In genomic region chr10:96077480-96078066, GRCm38 (mm10) we compare ENCODE assay signal across 9 mouse cellular contexts. TPM values are rescaled to one million over a fixed set of nuclear protein-coding genes. Genes with fewer than 3 reads are reported as not detected.
A peak's percentile ranks its signal among the peaks of the same experiment; 100 is the strongest.
DNase-seq lines count a peak whose midpoint lies in the region; ATAC-seq lines count a peak whose summit lies in the region.
"Not testable (repeated sequence)": the region's sequence is repeated elsewhere in the genome, so short reads cannot be mapped to it uniquely, and the experiment has no call there.
"Had no signal": no experiment of that assay in that cellular context is flagged by ENCODE, and none has a peak within 500 bp of the region (broad histone marks: within the 10 kb centered on the region; RNA-seq: fewer than 3 reads in every experiment).

No protein-coding gene starts in this region.

- 87% methylated on average over 6 of the region's 6 CpGs for WGBS in embryonic facial prominence, embryonic 14.5 days
- 91% methylated on average over 6 of the region's 6 CpGs for WGBS in hindbrain, embryonic 13.5 days
- WGBS in kidney, embryonic 16.5 days = 73% methylated on average over 6 of the region's 6 CpGs
- 74% methylated on average over 6 of the region's 6 CpGs for WGBS in liver, embryonic 16.5 days (ENCODE audit: insufficient replicate concordance)
- WGBS in midbrain, embryonic 14.5 days = 88% methylated on average over 6 of the region's 6 CpGs
- 81% methylated on average over 6 of the region's 6 CpGs for WGBS in stomach, embryonic 15.5 days

- peak; percentile 100 for ATAC-seq in CD4-positive, CD25-positive, alpha-beta regulatory T cell, adult 4 months
- ATAC-seq in embryonic facial prominence, embryonic 14.5 days (ENCODE audit: low read depth) = peak; percentile 100
- ATAC-seq in frontal cortex, adult (ENCODE audit: low TSS enrichment) = peak; percentile 100
- peak; percentile 100 for ATAC-seq in hindbrain, embryonic 13.5 days (ENCODE audit: low FRiP score)
- ATAC-seq in kidney, embryonic 16.5 days (ENCODE audit: low FRiP score, low TSS enrichment) = peak; percentile 100
- ATAC-seq in liver, embryonic 16.5 days (ENCODE audit: low read depth) = peak; percentile 100
- ATAC-seq in midbrain, embryonic 14.5 days (ENCODE audit: low FRiP score, low TSS enrichment) = peak; percentile 100
- ATAC-seq in stomach, embryonic 15.5 days (ENCODE audit: insufficient read depth, low FRiP score, low read depth) = peak; percentile 100

- not testable (repeated sequence) for H3K4me3 ChIP-seq in embryonic facial prominence, embryonic 14.5 days (ENCODE audit: low read depth, low read length); hindbrain, embryonic 13.5 days; kidney, embryonic 16.5 days (ENCODE audit: low read length); liver, embryonic 16.5 days (ENCODE audit: low read depth, low read length); midbrain, embryonic 14.5 days (replicated peaks; ENCODE audit: low read depth, low read length); stomach, embryonic 15.5 days (replicated peaks)

- not testable (repeated sequence) for H3K9ac ChIP-seq in embryonic facial prominence, embryonic 14.5 days (ENCODE audit: low read depth, low read length); hindbrain, embryonic 13.5 days; kidney, embryonic 16.5 days (replicated peaks; ENCODE audit: low read length); liver, embryonic 16.5 days (ENCODE audit: low read depth, low read length); midbrain, embryonic 14.5 days (replicated peaks; ENCODE audit: low read length); stomach, embryonic 15.5 days

- not testable (repeated sequence) for H3K27me3 ChIP-seq in embryonic facial prominence, embryonic 14.5 days (replicated peaks; ENCODE audit: control insufficient read depth, insufficient read depth, low read length); hindbrain, embryonic 13.5 days; kidney, embryonic 16.5 days (ENCODE audit: insufficient read depth, low read length); liver, embryonic 16.5 days (ENCODE audit: control insufficient read depth, insufficient read depth, low read depth, low read length); midbrain, embryonic 14.5 days (ENCODE audit: control insufficient read depth, insufficient read depth, low read length); stomach, embryonic 15.5 days (replicated peaks)

- not testable (repeated sequence) for DNase-seq in embryonic facial prominence, embryonic 14.5 days (ENCODE audit: low spot score); midbrain, embryonic 14.5 days

- H3K4me1 ChIP-seq in embryonic facial prominence, embryonic 14.5 days (ENCODE audit: control insufficient read depth, insufficient read depth, low read length); kidney, embryonic 16.5 days (ENCODE audit: insufficient read depth, low read length); liver, embryonic 16.5 days (ENCODE audit: control insufficient read depth, low read depth, low read length); midbrain, embryonic 14.5 days (ENCODE audit: control insufficient read depth, insufficient read depth, low read length); stomach, embryonic 15.5 days: not testable (repeated sequence)
- peaks cover 15% of the 10 kb centered on the region for H3K4me1 ChIP-seq in hindbrain, embryonic 13.5 days (replicated peaks)

- H3K27ac ChIP-seq in embryonic facial prominence, embryonic 14.5 days (replicated peaks; ENCODE audit: low read depth, low read length); hindbrain, embryonic 13.5 days; kidney, embryonic 16.5 days (ENCODE audit: low read length); liver, embryonic 16.5 days (ENCODE audit: low read length); midbrain, embryonic 14.5 days (replicated peaks; ENCODE audit: low read depth, low read length); stomach, embryonic 15.5 days: not testable (repeated sequence)

- not testable (repeated sequence) for H3K36me3 ChIP-seq in embryonic facial prominence, embryonic 14.5 days (ENCODE audit: control insufficient read depth, insufficient read depth, low read length); hindbrain, embryonic 13.5 days; kidney, embryonic 16.5 days (ENCODE audit: insufficient read depth, low read length); liver, embryonic 16.5 days (ENCODE audit: control insufficient read depth, insufficient read depth); midbrain, embryonic 14.5 days (ENCODE audit: control insufficient read depth, insufficient read depth, low read length); stomach, embryonic 15.5 days

- H3K9me3 ChIP-seq in embryonic facial prominence, embryonic 14.5 days (ENCODE audit: control insufficient read depth, low read length); hindbrain, embryonic 13.5 days; kidney, embryonic 16.5 days (ENCODE audit: low read length); liver, embryonic 16.5 days (replicated peaks; ENCODE audit: control insufficient read depth, low read length); midbrain, embryonic 14.5 days (ENCODE audit: control insufficient read depth, low read length); stomach, embryonic 15.5 days: not testable (repeated sequence)

- H3K4me2 ChIP-seq in embryonic facial prominence, embryonic 14.5 days (ENCODE audit: low read depth, low read length); hindbrain, embryonic 13.5 days; kidney, embryonic 16.5 days (replicated peaks; ENCODE audit: low read depth, low read length); liver, embryonic 16.5 days (ENCODE audit: low read depth, low read length); midbrain, embryonic 14.5 days (ENCODE audit: low read length); stomach, embryonic 15.5 days: not testable (repeated sequence)

RNA-seq across cellular contexts. Expression of gene Gm5426, which starts 58.8 kb away (rescaled TPM):
- not detected for polyA plus RNA-seq in CD4-positive, CD25-positive, alpha-beta regulatory T cell, adult 4 months (2017; shearing (Covaris generic))
- polyA plus RNA-seq in embryonic facial prominence, embryonic 14.5 days (2014; fragmentation: Nextera tagmentation; extraction: Ambion mirVana) = not detected in 2 replicates
- not detected in 2 replicates for polyA plus RNA-seq in hindbrain, embryonic 13.5 days (2015; fragmentation: Nextera tagmentation; extraction: Ambion mirVana)
- not detected in 2 replicates for polyA plus RNA-seq in kidney, embryonic 16.5 days (2015; fragmentation: Nextera tagmentation; extraction: Ambion mirVana)
- polyA plus RNA-seq in liver, embryonic 16.5 days (2015; fragmentation: Nextera tagmentation; extraction: Ambion mirVana) = not detected in 2 replicates
- polyA plus RNA-seq in midbrain, embryonic 14.5 days (2014; fragmentation: Nextera tagmentation; extraction: Ambion mirVana) = not detected in 2 replicates
- polyA plus RNA-seq in stomach, embryonic 15.5 days (2015; fragmentation: Nextera tagmentation; extraction: Ambion mirVana) = not detected in 2 replicates
- polyA plus RNA-seq: erythroblast, embryonic 14.5 days had no signal
